Mouse (Mus musculus): Measurements from ENCODE around the gene Cacnb3. TPM values are rescaled to one million over a fixed set of nuclear protein-coding genes. Genes with fewer than 3 reads are reported as not detected.

Gene Cacnb3
- polyA plus RNA-seq, 1 experiment from 2014 or later: 7.4 TPM

DNA sequence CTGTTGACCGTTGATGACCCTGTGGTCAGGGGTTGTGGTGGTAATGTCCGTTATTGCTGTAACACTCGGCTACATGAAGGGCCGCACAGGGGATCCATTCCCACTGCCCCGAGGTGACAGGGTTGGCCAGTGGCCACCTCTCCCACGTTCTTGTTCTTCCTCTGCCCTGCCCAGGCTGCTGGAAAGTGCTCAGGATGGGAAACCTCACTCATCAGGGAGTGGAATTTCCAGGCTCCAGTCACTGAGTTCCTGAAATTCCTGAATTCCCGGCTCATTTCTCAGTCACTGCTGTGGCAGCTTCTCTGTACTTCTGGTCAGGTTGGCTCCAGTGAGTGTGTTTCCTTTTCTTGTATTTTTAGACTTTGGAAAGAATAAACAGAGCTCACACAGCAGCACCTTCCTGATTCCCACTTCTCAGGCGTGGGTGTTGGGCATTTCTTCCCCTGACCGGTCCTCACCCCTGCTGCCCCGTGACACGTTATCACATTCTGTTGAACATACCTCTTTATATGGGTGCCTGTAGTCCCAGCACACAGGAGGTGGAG is 61.6 kb downstream of the Cacnb3 start:
- H3K4me3 ChIP-seq (ENCODE audit: low read depth, low read length): no peak overlapping the region
- TF ChIP-seq EP300 (IDR thresholded peaks at IDR 0.05): peak; percentile 76
- no peak for TF ChIP-seq CTCF (IDR thresholded peaks at IDR 0.05)
- ATAC-seq (peak; percentile 85), DNase-seq (ENCODE audit: low spot score) (peak; percentile 81)
- WGBS: 8% methylated on average over 11 of the region's 11 CpGs
- peaks cover 7% of the 10 kb centered on the region for H3K4me1 ChIP-seq (ENCODE audit: insufficient read depth, low read depth, low read length)
- no peak overlapping the region for H3K4me2 ChIP-seq (replicated peaks; ENCODE audit: low read depth, low read length)
- 0 out of 2 replicates have a peak overlapping the region, but pooled peaks have one; percentile 20 for H3K27ac ChIP-seq (ENCODE audit: low read length)
- no peak overlapping the region for H3K9ac ChIP-seq (replicated peaks; ENCODE audit: low read depth)
- no peaks in the 10 kb centered on the region for H3K36me3 ChIP-seq (ENCODE audit: insufficient read depth, low read length)
- no peaks in the 10 kb centered on the region for H3K27me3 ChIP-seq (replicated peaks; ENCODE audit: insufficient read depth, low read length)
- no peaks in the 10 kb centered on the region for H3K9me3 ChIP-seq (ENCODE audit: low read length)

Other genes with a start within 250 kb of the Cacnb3 start
- not detected in 2 replicates for gene Olfr283, start 249.9 kb upstream of the Cacnb3 start, polyA plus RNA-seq (2015; fragmentation: Nextera tagmentation; extraction: Ambion mirVana)
- gene Olfr282, start 199.6 kb upstream of the Cacnb3 start, polyA plus RNA-seq (2015; fragmentation: Nextera tagmentation; extraction: Ambion mirVana): not detected in 2 replicates
- gene Olfr281, start 178.3 kb upstream of the Cacnb3 start, polyA plus RNA-seq (2015; fragmentation: Nextera tagmentation; extraction: Ambion mirVana): not detected in 2 replicates
- not detected in 2 replicates for gene OR5BS1P, start 160.9 kb upstream of the Cacnb3 start, polyA plus RNA-seq (2015; fragmentation: Nextera tagmentation; extraction: Ambion mirVana)
- gene Lalba, start 148.1 kb upstream of the Cacnb3 start, polyA plus RNA-seq (2015; fragmentation: Nextera tagmentation; extraction: Ambion mirVana): 0.31 and 3.3 TPM in 2 replicates
- gene Olfr279, start 138.4 kb upstream of the Cacnb3 start, polyA plus RNA-seq (2015; fragmentation: Nextera tagmentation; extraction: Ambion mirVana): not detected in 2 replicates
- 50.4 and 56.0 TPM in 2 replicates for gene Kansl2, start 96.6 kb upstream of the Cacnb3 start, polyA plus RNA-seq (2015; fragmentation: Nextera tagmentation; extraction: Ambion mirVana)
- gene Ccnt1, start 59.9 kb upstream of the Cacnb3 start, polyA plus RNA-seq (2015; fragmentation: Nextera tagmentation; extraction: Ambion mirVana): 31.0 and 32.2 TPM in 2 replicates
- 0.31 TPM in 1 of 2 replicates, not detected in the other for gene 4930415O20Rik, start 59.8 kb upstream of the Cacnb3 start, polyA plus RNA-seq (2015; fragmentation: Nextera tagmentation; extraction: Ambion mirVana)
- gene Adcy6, start 20.8 kb upstream of the Cacnb3 start, polyA plus RNA-seq (2015; fragmentation: Nextera tagmentation; extraction: Ambion mirVana): 9.2 and 12.1 TPM in 2 replicates
- 14.5 and 17.5 TPM in 2 replicates for gene Ddx23, start 32.1 kb downstream of the Cacnb3 start, polyA plus RNA-seq (2015; fragmentation: Nextera tagmentation; extraction: Ambion mirVana)
- gene Rnd1, start 46.6 kb downstream of the Cacnb3 start, polyA plus RNA-seq (2015; fragmentation: Nextera tagmentation; extraction: Ambion mirVana): 3.1 and 3.9 TPM in 2 replicates
- 3.7 and 5.1 TPM in 2 replicates for gene Ccdc65, start 77.4 kb downstream of the Cacnb3 start, polyA plus RNA-seq (2015; fragmentation: Nextera tagmentation; extraction: Ambion mirVana)
- gene Fkbp11, start 97.4 kb downstream of the Cacnb3 start, polyA plus RNA-seq (2015; fragmentation: Nextera tagmentation; extraction: Ambion mirVana): 45.2 and 45.5 TPM in 2 replicates
- gene Arf3, start 132.4 kb downstream of the Cacnb3 start, polyA plus RNA-seq (2015; fragmentation: Nextera tagmentation; extraction: Ambion mirVana): 47.1 and 56.0 TPM in 2 replicates
- gene Wnt10b, start 147.3 kb downstream of the Cacnb3 start, polyA plus RNA-seq (2015; fragmentation: Nextera tagmentation; extraction: Ambion mirVana): 0.13 and 0.14 TPM in 2 replicates
- gene Wnt1, start 159.0 kb downstream of the Cacnb3 start, polyA plus RNA-seq (2015; fragmentation: Nextera tagmentation; extraction: Ambion mirVana): not detected in 2 replicates
- gene Ddn, start 178.7 kb downstream of the Cacnb3 start, polyA plus RNA-seq (2015; fragmentation: Nextera tagmentation; extraction: Ambion mirVana): 0.04 TPM in 2 replicates
- gene Prkag1, start 200.7 kb downstream of the Cacnb3 start, polyA plus RNA-seq (2015; fragmentation: Nextera tagmentation; extraction: Ambion mirVana): 72.2 and 76.7 TPM in 2 replicates
- 8.7 and 11.1 TPM in 2 replicates for gene Kmt2d, start 240.4 kb downstream of the Cacnb3 start, polyA plus RNA-seq (2015; fragmentation: Nextera tagmentation; extraction: Ambion mirVana)

Data from lung, postnatal 0 days (tissue).